Mouse (Mus musculus): ENCODE results near the gene Elovl3.
"Not testable (repeated sequence)": the region's sequence is repeated elsewhere in the genome, so short reads cannot be mapped to it uniquely, and the experiment has no call there.

The Elovl3 gene

GRCm38 (mm10) chr19:46135297-46135696 lies 3.6 kb downstream of the Elovl3 start:
- peak; percentile 59; the same call in 1 of the 2 replicates for ATAC-seq (ENCODE audit: insufficient number of reproducible peaks, low FRiP score, low TSS enrichment)

GRCm38 (mm10) chr19:46135789-46136638 lies 4.3 kb downstream of the Elovl3 start:
- ATAC-seq (ENCODE audit: insufficient number of reproducible peaks, low FRiP score, low TSS enrichment), result 0 out of 2 replicates have a peak, but pooled peaks have one; percentile 51

- no peak for ATAC-seq (ENCODE audit: insufficient number of reproducible peaks, low FRiP score, low TSS enrichment)
These were observed 5.2 kb downstream of the Elovl3 start for GRCm38 (mm10) chr19:46136639-46137580.

GRCm38 (mm10) chr19:46140324-46140723 lies 8.6 kb downstream of the Elovl3 start:
- ATAC-seq (ENCODE audit: insufficient number of reproducible peaks, low FRiP score, low TSS enrichment), result no peak

GRCm38 (mm10) chr19:46141091-46141490 lies 9.4 kb downstream of the Elovl3 start:
- no peak for ATAC-seq (ENCODE audit: insufficient number of reproducible peaks, low FRiP score, low TSS enrichment)

- ATAC-seq (ENCODE audit: insufficient number of reproducible peaks, low FRiP score, low TSS enrichment), result no peak
These were observed 16.0 kb downstream of the Elovl3 start, which contains the start of gene Pitx3 for GRCm38 (mm10) chr19:46147511-46148371. Gene Pitx3, minus strand, starts transcription at chr19:46148326.

GRCm38 (mm10) chr19:46148372-46148760 lies 16.7 kb downstream of the Elovl3 start:
- no peak for ATAC-seq (ENCODE audit: insufficient number of reproducible peaks, low FRiP score, low TSS enrichment)

GRCm38 (mm10) chr19:46149091-46149490 lies 17.4 kb downstream of the Elovl3 start:
- ATAC-seq (ENCODE audit: insufficient number of reproducible peaks, low FRiP score, low TSS enrichment), result no peak

GRCm38 (mm10) chr19:46152127-46152803 lies 20.6 kb downstream of the Elovl3 start, which contains the start of gene Gbf1:
Gene Gbf1, plus strand, starts transcription at chr19:46152509.
- peak; percentile 100 for ATAC-seq (ENCODE audit: insufficient number of reproducible peaks, low FRiP score, low TSS enrichment)

- ATAC-seq (ENCODE audit: insufficient number of reproducible peaks, low FRiP score, low TSS enrichment), result no peak
These were observed 34.3 kb downstream of the Elovl3 start for GRCm38 (mm10) chr19:46165950-46166349.

GRCm38 (mm10) chr19:46167169-46167568 lies 35.5 kb downstream of the Elovl3 start:
- ATAC-seq (ENCODE audit: insufficient number of reproducible peaks, low FRiP score, low TSS enrichment), result not testable (repeated sequence)

GRCm38 (mm10) chr19:46169396-46169795 lies 37.7 kb downstream of the Elovl3 start:
- no peak for ATAC-seq (ENCODE audit: insufficient number of reproducible peaks, low FRiP score, low TSS enrichment)

GRCm38 (mm10) chr19:46169913-46170312 lies 38.2 kb downstream of the Elovl3 start:
- no peak for ATAC-seq (ENCODE audit: insufficient number of reproducible peaks, low FRiP score, low TSS enrichment)

- ATAC-seq (ENCODE audit: insufficient number of reproducible peaks, low FRiP score, low TSS enrichment), result no peak
These were observed 40.8 kb downstream of the Elovl3 start for GRCm38 (mm10) chr19:46172541-46172940.

GRCm38 (mm10) chr19:46175173-46175572 lies 43.5 kb downstream of the Elovl3 start:
- ATAC-seq (ENCODE audit: insufficient number of reproducible peaks, low FRiP score, low TSS enrichment), result no peak

- ATAC-seq (ENCODE audit: insufficient number of reproducible peaks, low FRiP score, low TSS enrichment), result no peak
These were observed 45.3 kb downstream of the Elovl3 start for GRCm38 (mm10) chr19:46177046-46177445.

- no peak for ATAC-seq (ENCODE audit: insufficient number of reproducible peaks, low FRiP score, low TSS enrichment)
These were observed 48.6 kb downstream of the Elovl3 start for GRCm38 (mm10) chr19:46180274-46180673.

GRCm38 (mm10) chr19:46182241-46182640 lies 50.5 kb downstream of the Elovl3 start:
- no peak for ATAC-seq (ENCODE audit: insufficient number of reproducible peaks, low FRiP score, low TSS enrichment)
